Mouse (Mus musculus) liver, embryonic 14.5 days (tissue): ENCODE measurements at regions not wholly inside any gene's neighbourhood (a gene's known extent, or its start where the extent isn't known, plus 50 kb on each side); places are given as distances from the start of the nearest gene placed in this dataset.

Experiments used
- CTCF ChIP-seq: IDR thresholded peaks from 2 replicates; pipeline ENCODE4 v1.5.1; 2016; ENCODE audit warnings: antibody characterized with exemption, low read depth, control low read depth
- EP300 ChIP-seq: IDR thresholded peaks from 2 replicates; pipeline ENCODE4 v1.6.1; 2016; ENCODE audit warnings: antibody characterized with exemption, low read depth

- TF ChIP-seq CTCF (no peak), EP300 (no peak)
These were observed 619.1 kb upstream of the Tmem132c start for GRCm38 (mm10) chr5:126622551-126622950.
